Mouse (Mus musculus) heart, postnatal 0 days (tissue): ENCODE data around the gene Mcl1. TPM values are rescaled to one million over a fixed set of nuclear protein-coding genes. Genes with fewer than 3 reads are reported as not detected.

Source experiments
- ATAC-seq: fragments of 200-750 bp; cut with Nextera tagmentation; 2 replicates; pipeline ENCODE4 v1.8.0; 2017; ENCODE audit warnings: low read depth, moderate number of reproducible peaks, moderate library complexity; ENCODE audit not compliant: insufficient read depth
- DNase-seq: peaks from one replicate; pipeline ENCODE4 v3.0.0-alpha.2; 2016; ENCODE audit warnings: low spot score
- H3K27ac ChIP-seq: fragments of 300-500 bp; sonication (generic); 2 replicates; pipeline ENCODE4 v1.5.1; 2014; ENCODE audit warnings: low read depth, mild to moderate bottlenecking
- H3K27me3 ChIP-seq: fragments of 300-500 bp; sonication (generic); 2 replicates; pipeline ENCODE4 v1.6.1; 2014; ENCODE audit warnings: low read length, mixed read lengths; ENCODE audit not compliant: control insufficient read depth, insufficient read depth
- H3K36me3 ChIP-seq: fragments of 300-500 bp; sonication (generic); replicated peaks from 2 replicates; pipeline ENCODE4 v1.6.1; 2014; ENCODE audit warnings: low read length, mixed read lengths; ENCODE audit not compliant: control insufficient read depth, insufficient read depth
- H3K4me1 ChIP-seq: fragments of 300-500 bp; sonication (generic); 2 replicates; pipeline ENCODE4 v1.6.1; 2014; ENCODE audit warnings: antibody characterized with exemption; ENCODE audit not compliant: control insufficient read depth, insufficient read depth
- H3K4me2 ChIP-seq: fragments of 300-500 bp; sonication (generic); 2 replicates; pipeline ENCODE4 v1.6.1; 2014; ENCODE audit warnings: low read depth, mild to moderate bottlenecking, low read length, moderate library complexity
- H3K4me3 ChIP-seq: fragments of 300-500 bp; sonication (generic); 2 replicates; pipeline ENCODE4 v1.5.1; 2014; ENCODE audit warnings: low read depth, low read length
- H3K9ac ChIP-seq: fragments of 300-500 bp; sonication (generic); replicated peaks from 2 replicates; pipeline ENCODE4 v1.6.1; 2014; ENCODE audit warnings: low read depth, low read length, mixed read lengths
- H3K9me3 ChIP-seq: fragments of 300-500 bp; sonication (generic); replicated peaks from 2 replicates; pipeline ENCODE4 v1.6.1; 2016; ENCODE audit warnings: low read length; ENCODE audit not compliant: control insufficient read depth
- CTCF ChIP-seq: IDR thresholded peaks from 2 replicates; pipeline ENCODE4 v1.5.1; 2016; ENCODE audit warnings: antibody characterized with exemption, control low read depth, low read depth
- EP300 ChIP-seq: IDR thresholded peaks from 2 replicates; pipeline ENCODE4 v1.6.1; 2016; ENCODE audit warnings: antibody characterized with exemption, low read depth
- WGBS: fragments of 180-500 bp; shearing (Covaris S2); extraction: QIAGEN DNeasy Blood & Tissue Kit; methylation state at CpG from one replicate; pipeline ENCODE4 v1.1.7; 2014; 5-methylcytosine and 5-hydroxymethylcytosine counted together
- polyA plus RNA-seq: library from polyadenylated mRNA; unstranded; fragments of >200 nt; fragmentation: Nextera tagmentation; extraction: Ambion mirVana; gene quantifications from 2 replicates; pipeline ENCODE4 v1.2.1, GENCODE M21; 2015
- total RNA-seq: library from RNA; depleted of rRNA; stranded (reverse); fragments of >200 nt; gene quantifications from 2 replicates; pipeline ENCODE4 v1.2.3, GENCODE M21; 2014; ENCODE audit warnings: low replicate concordance

The Mcl1 gene
- total and polyA plus RNA-seq, 2 experiments from 2014 or later: 50.1 to 278 TPM

DNA sequence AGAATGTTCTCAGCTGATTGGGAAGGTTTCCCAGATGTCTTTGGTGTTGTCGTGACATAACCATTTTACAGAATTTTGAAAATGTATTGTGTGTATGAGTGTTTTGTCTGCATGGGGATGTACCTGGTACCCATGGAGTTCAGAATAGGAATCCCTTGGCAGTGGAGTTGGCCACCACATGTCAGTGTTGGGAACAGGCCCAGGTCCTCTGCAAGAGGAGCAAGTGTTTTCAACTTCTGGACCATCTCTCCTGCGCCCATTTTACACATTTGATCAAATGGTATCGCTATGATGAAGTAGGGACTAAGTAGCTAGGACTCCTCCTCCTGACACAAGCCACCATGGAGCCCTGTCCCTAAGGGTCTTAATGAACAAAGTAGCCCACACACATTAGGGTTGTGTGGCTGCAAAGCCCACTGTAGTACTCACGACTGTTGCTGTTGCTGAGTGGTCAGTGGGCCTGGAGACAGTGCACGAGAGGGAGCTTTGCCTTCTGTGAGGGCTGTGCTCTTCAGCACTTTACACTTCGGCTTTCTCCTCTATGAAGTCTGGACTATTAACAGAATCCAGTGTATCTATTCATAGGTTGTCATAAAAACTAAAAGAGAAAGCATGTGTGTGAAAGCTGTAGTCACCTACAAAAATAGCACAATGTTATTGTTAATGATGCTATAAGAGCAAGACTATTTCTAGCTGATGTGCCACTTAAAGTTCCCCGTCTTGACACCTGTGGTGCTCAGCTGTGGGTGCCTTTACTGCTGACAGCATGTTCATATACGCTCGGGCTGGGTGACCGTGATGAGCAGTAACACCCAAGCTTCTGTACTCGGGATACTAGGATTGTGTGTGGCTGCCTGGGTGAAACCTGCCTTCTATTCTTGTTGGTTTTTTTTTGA, 36.5 kb downstream of the Mcl1 start:
- Histone ChIP-seq H3K9ac (no peak overlapping the region), H3K27ac (peak overlapping the region; percentile 87), H3K9me3 (no peaks in the 10 kb centered on the region), H3K4me1 (peaks cover 50% of the 10 kb centered on the region), H3K27me3 (no peaks in the 10 kb centered on the region), H3K4me3 (no peak overlapping the region), H3K36me3 (no peaks in the 10 kb centered on the region), H3K4me2 (no peak overlapping the region)
- no peak for TF ChIP-seq CTCF
- TF ChIP-seq EP300: no peak
- DNase-seq (peak; percentile 80), ATAC-seq (peak; percentile 61)
- WGBS: 46% methylated on average over 11 of the region's 11 CpGs

DNA sequence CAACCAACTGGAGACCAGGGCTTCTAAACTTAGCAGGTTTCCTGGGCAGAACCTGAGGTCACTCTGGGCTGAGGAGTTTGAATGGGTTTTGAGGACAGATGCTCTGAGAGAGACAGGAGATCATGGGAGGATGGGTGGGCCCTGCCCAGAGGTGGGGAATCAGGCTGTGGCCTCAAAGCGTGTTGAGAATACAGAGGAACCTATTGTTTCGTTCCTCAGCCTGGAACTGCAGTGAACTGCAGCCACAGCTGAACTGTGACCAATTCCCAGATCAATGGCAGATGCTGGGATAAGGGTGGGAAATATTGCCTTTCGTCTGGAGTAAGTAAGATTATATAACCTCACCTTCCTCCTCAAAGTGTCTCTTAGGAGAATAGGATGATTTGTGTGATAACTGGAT, 37.2 kb downstream of the Mcl1 start:
- H3K4me1 ChIP-seq: peaks cover 47% of the 10 kb centered on the region
- H3K27ac ChIP-seq: peak overlapping the region; percentile 87
- no peaks in the 10 kb centered on the region for H3K9me3 ChIP-seq
- no peaks in the 10 kb centered on the region for H3K36me3 ChIP-seq
- no peak overlapping the region for H3K9ac ChIP-seq
- WGBS: 43% methylated on average over 3 of the region's 3 CpGs
- ATAC-seq (no peak), DNase-seq (no peak)
- no peak overlapping the region for H3K4me2 ChIP-seq
- TF ChIP-seq EP300 (no peak), CTCF (no peak)
- H3K27me3 ChIP-seq: no peaks in the 10 kb centered on the region
- no peak overlapping the region for H3K4me3 ChIP-seq

DNA sequence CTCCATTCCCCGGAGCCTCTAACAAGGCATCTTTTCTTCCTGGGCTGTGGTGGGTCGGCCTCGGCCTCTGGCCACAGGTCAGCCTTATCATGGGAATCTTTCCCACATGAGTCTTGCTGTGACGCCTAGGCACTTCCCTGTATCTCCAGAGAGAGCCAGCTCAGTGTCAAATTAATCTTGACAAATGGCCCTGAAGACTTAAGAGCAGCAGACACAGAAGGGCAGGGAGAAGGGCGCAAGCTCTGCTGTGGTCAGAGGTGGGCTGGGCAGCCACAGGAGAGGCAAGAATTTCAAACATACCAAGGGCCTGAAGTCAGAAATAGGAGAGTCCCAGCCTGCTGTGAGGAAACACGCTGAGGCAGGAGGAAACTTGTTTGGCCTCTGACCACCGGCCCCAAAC, 37.8 kb downstream of the Mcl1 start:
- Histone ChIP-seq H3K4me1 (peaks cover 52% of the 10 kb centered on the region), H3K27me3 (no peaks in the 10 kb centered on the region), H3K9ac (no peak overlapping the region), H3K4me2 (no peak overlapping the region), H3K36me3 (no peaks in the 10 kb centered on the region), H3K4me3 (no peak overlapping the region), H3K27ac (peak overlapping the region; percentile 87), H3K9me3 (no peaks in the 10 kb centered on the region)
- DNase-seq (no peak), ATAC-seq (no peak)
- TF ChIP-seq CTCF (no peak), EP300 (no peak)
- 24% methylated on average over 7 of the region's 7 CpGs for WGBS

DNA sequence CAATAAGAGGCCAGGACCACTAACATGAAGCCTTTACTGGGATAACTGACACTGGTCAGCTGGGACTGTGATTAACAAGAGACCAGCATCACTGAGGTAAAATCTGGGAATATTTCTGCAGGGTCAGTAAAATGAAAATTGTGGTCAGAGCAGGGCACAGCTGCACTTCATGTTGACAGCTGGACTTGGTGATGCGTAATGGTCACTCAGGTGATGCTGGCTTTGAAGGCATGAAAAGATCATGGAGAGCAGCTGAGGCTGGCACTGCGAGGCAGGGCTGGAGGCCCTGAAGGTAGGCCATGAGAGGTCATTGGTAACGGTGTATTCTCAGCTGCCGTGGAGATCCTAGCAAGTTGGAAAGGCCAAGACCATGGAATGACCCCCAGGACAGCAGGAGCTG, 39.7 kb downstream of the Mcl1 start:
- no peaks in the 10 kb centered on the region for H3K27me3 ChIP-seq
- H3K9ac ChIP-seq: no peak overlapping the region
- H3K4me2 ChIP-seq: no peak overlapping the region
- H3K4me1 ChIP-seq: peaks cover 53% of the 10 kb centered on the region
- no peak for DNase-seq
- no peak for TF ChIP-seq EP300
- no peak for TF ChIP-seq CTCF
- no peak for ATAC-seq
- H3K4me3 ChIP-seq: no peak overlapping the region
- no peak overlapping the region for H3K27ac ChIP-seq
- no peaks in the 10 kb centered on the region for H3K9me3 ChIP-seq
- 90% methylated on average over 4 of the region's 4 CpGs for WGBS
- H3K36me3 ChIP-seq: no peaks in the 10 kb centered on the region

DNA sequence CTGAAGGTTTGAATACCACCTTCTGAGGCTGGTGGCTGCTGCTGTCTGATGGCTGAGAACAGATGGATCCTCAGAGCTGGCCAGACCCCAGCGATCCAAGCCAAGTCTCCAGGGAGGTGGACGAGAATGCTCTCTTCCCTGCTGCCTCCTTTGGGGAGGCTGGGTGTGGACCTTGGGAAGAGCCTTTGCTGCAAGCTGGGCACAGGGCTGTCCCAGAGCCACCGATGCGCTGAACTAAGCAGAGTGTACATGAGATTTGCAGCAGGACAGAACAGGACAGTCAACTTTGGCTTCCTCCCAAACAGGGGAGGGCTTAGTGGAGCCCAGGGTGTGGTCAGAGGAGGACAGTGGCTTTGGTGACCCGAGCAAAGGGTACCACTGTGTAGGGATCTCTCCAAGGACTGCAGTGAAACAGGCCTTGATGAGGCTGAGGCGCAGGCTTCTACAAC, 41.7 kb downstream of the Mcl1 start:
- ATAC-seq: no peak
- TF ChIP-seq CTCF (no peak), EP300 (no peak)
- 43% methylated on average over 6 of the region's 6 CpGs for WGBS
- H3K4me2 ChIP-seq: no peak overlapping the region
- DNase-seq: no peak
- no peaks in the 10 kb centered on the region for H3K27me3 ChIP-seq
- no peaks in the 10 kb centered on the region for H3K36me3 ChIP-seq
- no peak overlapping the region for H3K4me3 ChIP-seq
- no peak overlapping the region for H3K9ac ChIP-seq
- H3K4me1 ChIP-seq: peaks cover 35% of the 10 kb centered on the region
- H3K9me3 ChIP-seq: no peaks in the 10 kb centered on the region
- H3K27ac ChIP-seq: no peak overlapping the region

DNA sequence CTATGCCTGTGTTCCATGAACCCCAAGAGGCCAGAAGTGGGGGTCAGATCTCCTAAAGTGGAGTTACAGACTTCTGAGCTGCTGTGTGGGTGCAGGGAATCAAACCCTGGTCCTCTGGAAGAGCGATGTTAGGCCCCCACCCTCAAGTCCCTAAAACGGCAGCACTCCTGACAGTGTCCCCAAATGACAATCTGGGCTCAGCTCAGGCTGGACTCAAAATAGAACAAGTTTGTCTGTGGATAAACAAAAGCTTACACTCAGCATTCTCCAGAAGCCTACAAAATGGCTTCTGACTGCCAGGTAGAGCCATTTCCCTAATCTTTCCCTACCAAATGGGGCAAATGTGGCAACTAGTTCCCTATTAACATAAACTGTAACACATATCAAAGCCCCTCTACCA, 42.5 kb downstream of the Mcl1 start:
- no peak for TF ChIP-seq EP300
- no peak for TF ChIP-seq CTCF
- Histone ChIP-seq H3K4me1 (peaks cover 28% of the 10 kb centered on the region), H3K4me3 (no peak overlapping the region), H3K27ac (peak overlapping the region; percentile 82), H3K9me3 (no peaks in the 10 kb centered on the region), H3K27me3 (no peaks in the 10 kb centered on the region), H3K36me3 (no peaks in the 10 kb centered on the region), H3K4me2 (no peak overlapping the region), H3K9ac (no peak overlapping the region)
- ATAC-seq (no peak), DNase-seq (no peak)
- WGBS: 54% methylated on average over 2 of the region's 2 CpGs
